Mouse (Mus musculus) olfactory bulb, adult 2 months (tissue): ENCODE data around the gene Lyz1. TPM values are rescaled to one million over a fixed set of nuclear protein-coding genes. Genes with fewer than 3 reads are reported as not detected.
"Not testable (repeated sequence)": the region's sequence is repeated elsewhere in the genome, so short reads cannot be mapped to it uniquely, and the experiment has no call there.

Experiments used
- H3K27ac ChIP-seq: fragments of 200-500 bp; 2 replicates; pipeline ENCODE4 v1.5.1; 2012; ENCODE audit warnings: low read depth, low read length; ENCODE audit not compliant: insufficient read depth
- H3K4me1 ChIP-seq: fragments of 200-500 bp; 2 replicates; pipeline ENCODE4 v1.6.1; 2012; ENCODE audit warnings: low read length; ENCODE audit not compliant: control insufficient read depth, insufficient read depth
- H3K4me3 ChIP-seq: fragments of 200-500 bp; 2 replicates; pipeline ENCODE4 v1.5.1; 2012; ENCODE audit warnings: mild to moderate bottlenecking, low read depth, low read length, moderate library complexity; ENCODE audit not compliant: insufficient read depth
- CTCF ChIP-seq: fragments of 200-500 bp; IDR thresholded peaks from 2 replicates; pipeline ENCODE4 v1.5.1; 2012; ENCODE audit warnings: low read depth, mild to moderate bottlenecking, low read length, moderate library complexity; ENCODE audit not compliant: insufficient read depth
- POLR2A ChIP-seq: fragments of 200-500 bp; IDR thresholded peaks from 2 replicates; pipeline ENCODE4 v1.6.1; 2012; ENCODE audit warnings: mild to moderate bottlenecking, low read depth, low read length, moderate library complexity; ENCODE audit not compliant: insufficient read depth
- WGBS: fragments of 180-500 bp; shearing (Covaris S2); methylation state at CpG from one replicate; pipeline ENCODE4 v1.1.7; 2018; 5-methylcytosine and 5-hydroxymethylcytosine counted together
- polyA plus RNA-seq: library from polyadenylated mRNA; stranded (reverse); fragments of >200 nt; gene quantifications from 2 replicates; pipeline ENCODE4 v1.2.4, GENCODE M21; 2012; ENCODE audit warnings: low replicate concordance; ENCODE audit not compliant: missing spikeins, insufficient read depth, insufficient read length

Gene Lyz1
- polyA plus RNA-seq, 1 experiment: not detected

DNA sequence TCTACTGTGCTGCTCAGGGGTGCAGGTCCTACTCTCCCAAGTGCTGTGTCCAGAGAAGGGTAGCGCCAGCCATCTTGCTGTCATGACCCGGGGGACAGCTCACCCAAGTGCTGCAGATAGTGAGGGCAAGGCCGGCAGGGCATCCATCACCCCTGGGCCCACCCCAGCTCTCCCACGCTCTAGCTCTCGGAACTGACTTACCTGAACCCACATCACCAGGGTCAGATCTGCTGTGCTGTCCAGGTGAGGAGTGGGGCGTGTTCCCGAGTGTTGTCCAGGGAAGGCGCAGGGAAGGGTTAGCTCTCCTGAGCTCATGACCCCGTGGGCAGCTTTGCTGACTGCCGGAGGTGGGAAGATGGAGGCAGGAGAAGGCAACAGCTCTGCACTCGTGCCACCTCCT is 23.7 kb upstream of the Lyz1 start:
- WGBS: 93% methylated on average over 11 of the region's 11 CpGs
- no peak for TF ChIP-seq CTCF
- TF ChIP-seq POLR2A: no peak
- no peaks in the 10 kb centered on the region for H3K4me1 ChIP-seq
- no peak overlapping the region for H3K27ac ChIP-seq
- H3K4me3 ChIP-seq: no peak overlapping the region

DNA sequence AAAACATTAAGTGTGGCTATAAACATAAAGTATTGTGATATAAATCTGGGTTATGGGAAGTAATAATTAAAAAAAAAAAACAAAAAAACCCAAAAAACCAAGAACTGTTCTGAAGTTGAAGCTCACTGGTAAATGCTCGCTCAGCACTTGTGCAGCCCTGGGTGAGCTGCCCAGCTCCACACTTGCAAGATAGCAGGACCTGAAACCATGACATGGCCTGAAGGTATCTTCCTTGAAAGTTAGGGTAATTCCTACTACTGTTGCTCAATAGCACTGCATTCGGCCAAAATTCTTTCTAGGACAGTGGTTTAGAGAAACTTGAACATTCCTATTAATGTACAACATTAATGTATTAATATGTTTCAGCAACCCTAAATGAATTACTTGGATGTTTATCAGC is 20.5 kb upstream of the Lyz1 start:
- H3K27ac ChIP-seq: no peak overlapping the region
- 94% methylated on average over 2 of the region's 2 CpGs for WGBS
- H3K4me1 ChIP-seq: no peaks in the 10 kb centered on the region
- TF ChIP-seq CTCF (no peak), POLR2A (no peak)
- no peak overlapping the region for H3K4me3 ChIP-seq

DNA sequence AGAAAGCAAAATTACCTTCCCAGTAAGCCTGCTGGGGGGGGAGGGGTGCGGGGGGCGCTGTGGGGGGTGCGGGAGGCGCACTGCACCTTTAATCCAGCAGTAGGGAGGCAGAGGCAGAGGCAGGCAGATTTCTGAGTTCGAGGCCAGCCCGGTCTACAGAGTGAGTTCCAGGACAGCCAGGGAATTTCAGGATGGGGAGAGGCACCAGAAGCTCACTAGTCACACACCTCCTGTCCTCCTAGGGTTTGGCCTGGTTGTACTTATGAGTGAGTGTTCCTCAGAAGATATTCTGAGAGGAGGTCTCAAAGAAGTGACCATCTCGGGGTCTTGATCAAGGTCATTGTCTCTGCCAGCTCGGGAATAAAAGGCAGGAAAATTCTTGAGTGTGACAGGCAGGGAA is 19.5 kb upstream of the Lyz1 start:
- 81% methylated on average over 8 of the region's 8 CpGs for WGBS
- Histone ChIP-seq H3K27ac (no peak overlapping the region), H3K4me1 (no peaks in the 10 kb centered on the region), H3K4me3 (no peak overlapping the region)
- TF ChIP-seq CTCF: no peak
- TF ChIP-seq POLR2A: no peak

DNA sequence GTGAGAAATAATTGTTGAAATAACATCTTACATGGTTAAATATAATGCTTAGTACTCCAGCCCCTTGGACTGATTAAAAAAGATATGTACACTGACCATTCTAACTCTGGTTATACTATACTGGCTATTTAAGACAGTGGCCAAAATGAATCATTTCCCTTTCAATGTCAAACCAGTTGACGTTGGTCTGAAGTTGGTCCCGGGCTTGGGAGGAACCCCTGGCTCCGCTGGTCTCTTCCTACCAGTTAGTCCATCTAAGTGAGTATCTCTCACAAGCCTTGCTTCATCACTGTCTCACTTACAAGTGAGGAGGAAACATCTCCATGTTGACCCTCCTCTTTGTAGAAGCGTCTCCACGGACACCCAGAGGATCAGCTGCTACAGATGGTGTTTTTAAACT is 11.7 kb upstream of the Lyz1 start:
- TF ChIP-seq POLR2A: no peak
- no peak for TF ChIP-seq CTCF
- H3K4me1 ChIP-seq: no peaks in the 10 kb centered on the region
- H3K27ac ChIP-seq: no peak overlapping the region
- 91% methylated on average over 5 of the region's 5 CpGs for WGBS
- no peak overlapping the region for H3K4me3 ChIP-seq

DNA sequence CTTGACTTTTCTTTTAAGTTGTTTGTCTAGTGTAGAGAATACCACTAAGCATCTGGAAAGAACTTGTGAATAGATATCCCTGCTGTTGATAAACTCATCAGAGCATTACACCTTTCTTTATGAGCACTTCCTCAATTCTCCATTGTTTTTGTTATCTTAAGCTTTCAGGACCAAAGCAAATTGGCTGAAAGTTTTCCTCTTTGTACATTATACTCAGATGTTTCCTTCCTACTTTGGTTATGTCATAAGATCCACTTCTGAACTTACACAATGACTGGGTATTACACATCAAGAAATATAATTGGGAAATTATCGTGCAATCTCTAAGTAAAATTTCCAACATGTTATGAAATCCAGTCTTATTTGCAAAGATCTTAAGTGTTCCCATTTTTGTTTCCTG is 9.0 kb upstream of the Lyz1 start:
- WGBS: 97% methylated on average over 1 of the region's 1 CpGs
- Histone ChIP-seq H3K27ac (no peak overlapping the region), H3K4me1 (no peaks in the 10 kb centered on the region), H3K4me3 (no peak overlapping the region)
- TF ChIP-seq POLR2A (no peak), CTCF (no peak)

DNA sequence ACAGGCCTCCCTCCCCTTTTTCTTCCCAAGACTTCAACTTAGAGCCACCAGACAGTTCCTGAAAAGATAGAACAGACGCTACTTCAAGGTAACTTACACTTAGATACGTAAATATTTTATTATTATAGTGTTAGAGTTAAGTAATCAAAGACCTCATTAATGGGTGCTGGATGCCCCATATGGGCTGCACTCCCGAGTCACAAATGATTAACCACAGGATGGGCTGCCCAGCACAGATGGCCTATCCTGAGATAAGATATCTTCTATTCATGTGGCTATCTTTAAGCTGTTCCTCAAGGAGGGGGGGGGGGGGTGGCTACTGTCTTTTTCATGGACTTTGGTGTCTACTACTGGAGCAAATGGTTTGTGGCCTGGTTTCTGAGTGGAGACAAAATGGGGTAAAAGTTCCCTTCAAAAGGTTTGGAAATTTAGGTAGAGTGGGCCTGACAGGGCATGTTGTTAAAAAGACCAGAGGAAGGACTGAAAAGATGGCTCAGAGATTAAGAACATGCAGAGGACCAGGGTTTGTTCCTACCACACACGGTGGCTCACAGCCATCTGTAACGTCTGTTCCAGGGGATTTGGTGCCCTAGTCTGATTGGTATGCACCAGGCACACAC is 7.3 kb upstream of the Lyz1 start:
- Histone ChIP-seq H3K27ac (no peak overlapping the region), H3K4me1 (no peaks in the 10 kb centered on the region), H3K4me3 (no peak overlapping the region)
- WGBS: 91% methylated on average over 5 of the region's 5 CpGs
- TF ChIP-seq POLR2A (no peak), CTCF (no peak)

DNA sequence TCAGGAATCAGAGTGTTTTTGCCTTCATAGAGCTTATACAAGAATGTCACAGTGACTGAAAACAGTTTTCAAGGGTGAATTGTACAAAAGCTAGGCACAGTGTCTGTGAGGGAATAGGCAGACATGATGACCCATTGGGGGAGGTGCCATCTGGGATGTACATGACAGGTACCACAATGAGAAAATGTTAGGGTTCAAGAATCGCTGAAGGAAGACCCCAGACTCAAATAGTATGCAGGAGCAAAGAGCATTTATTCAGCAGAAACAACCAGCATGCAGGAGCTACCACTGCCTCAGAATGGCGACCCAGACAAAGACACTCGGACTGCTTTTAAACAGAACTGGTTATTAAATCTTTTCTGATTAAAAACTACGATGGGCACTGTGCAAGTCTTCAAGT is 6.4 kb upstream of the Lyz1 start:
- WGBS: 88% methylated on average over 4 of the region's 4 CpGs
- no peak for TF ChIP-seq CTCF
- TF ChIP-seq POLR2A: no peak
- Histone ChIP-seq H3K27ac (no peak overlapping the region), H3K4me3 (no peak overlapping the region), H3K4me1 (no peaks in the 10 kb centered on the region)

DNA sequence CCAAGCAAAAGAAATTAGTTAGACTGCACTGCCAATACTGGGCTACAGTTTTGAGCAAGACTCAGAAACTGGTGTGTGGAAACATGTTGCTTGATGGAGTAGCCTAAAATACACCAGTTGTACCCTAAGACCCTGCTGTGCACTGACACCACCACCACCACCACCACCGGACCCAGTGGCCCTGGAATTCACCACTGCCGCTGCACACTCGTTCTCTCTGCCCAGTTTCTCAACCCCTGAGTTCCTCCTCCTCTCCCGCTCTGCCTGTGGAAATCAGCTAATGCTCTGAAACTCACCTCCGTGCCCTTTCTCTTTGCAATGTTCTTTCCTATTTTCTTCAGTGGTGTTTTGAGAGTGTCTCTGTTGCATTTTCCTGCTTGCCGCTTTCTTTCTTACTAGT is 5.7 kb upstream of the Lyz1 start:
- TF ChIP-seq POLR2A (no peak), CTCF (no peak)
- WGBS: 83% methylated on average over 6 of the region's 6 CpGs
- Histone ChIP-seq H3K4me1 (no peaks in the 10 kb centered on the region), H3K4me3 (no peak overlapping the region), H3K27ac (no peak overlapping the region)

DNA sequence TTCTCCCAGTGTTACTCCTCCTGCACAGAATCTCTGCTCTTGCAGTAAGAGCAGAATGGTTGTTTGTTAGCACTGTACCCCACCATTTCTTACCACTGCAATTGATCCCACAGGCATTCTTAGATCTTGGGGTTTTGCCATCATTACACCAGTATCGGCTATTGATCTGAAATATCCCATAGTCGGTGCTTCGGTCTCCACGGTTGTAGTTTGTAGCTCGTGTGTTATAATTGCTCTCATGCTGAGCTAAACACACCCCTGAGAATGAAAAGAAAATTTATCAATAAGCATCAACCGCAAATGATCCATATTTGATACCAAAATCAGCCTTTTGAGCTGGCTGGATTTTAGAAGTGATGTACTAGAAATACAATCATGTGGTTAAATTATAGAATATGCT is 1.7 kb downstream of the Lyz1 start:
- not testable (repeated sequence) for H3K27ac ChIP-seq, H3K4me3 ChIP-seq, H3K4me1 ChIP-seq
- 91% methylated on average over 6 of the region's 6 CpGs for WGBS
